Mouse (Mus musculus) heart, embryonic 11.5 days (tissue): ENCODE results near the gene Klhl24. TPM values are rescaled to one million over a fixed set of nuclear protein-coding genes. Genes with fewer than 3 reads are reported as not detected.
"Not testable (repeated sequence)": the region's sequence is repeated elsewhere in the genome, so short reads cannot be mapped to it uniquely, and the experiment has no call there.

Experiments used
- ATAC-seq: fragments of 200-750 bp; cut with Nextera tagmentation; replicated peaks from 2 replicates; pipeline ENCODE4 v1.8.0; 2017; ENCODE audit warnings: moderate library complexity; ENCODE audit not compliant: insufficient number of reproducible peaks, low FRiP score, low TSS enrichment
- H3K27ac ChIP-seq: fragments of 300-500 bp; sonication (generic); 2 replicates; pipeline ENCODE4 v1.5.1; 2014; ENCODE audit warnings: mild to moderate bottlenecking, low read depth, low read length
- H3K27me3 ChIP-seq: fragments of 300-500 bp; sonication (generic); 2 replicates; pipeline ENCODE4 v1.6.1; 2014; ENCODE audit warnings: mild to moderate bottlenecking, low read length, mixed read lengths; ENCODE audit not compliant: control insufficient read depth, insufficient read depth
- H3K36me3 ChIP-seq: fragments of 300-500 bp; sonication (generic); 2 replicates; pipeline ENCODE4 v1.6.1; 2014; ENCODE audit warnings: mild to moderate bottlenecking, low read length, moderate library complexity, mixed read lengths; ENCODE audit not compliant: control insufficient read depth, insufficient read depth
- H3K4me1 ChIP-seq: fragments of 300-500 bp; sonication (generic); 2 replicates; pipeline ENCODE4 v1.6.1; 2014; ENCODE audit warnings: low read length; ENCODE audit not compliant: control insufficient read depth, insufficient read depth
- H3K4me2 ChIP-seq: fragments of 300-500 bp; sonication (generic); 2 replicates; pipeline ENCODE4 v1.6.1; 2014; ENCODE audit warnings: mild to moderate bottlenecking, moderate library complexity
- H3K4me3 ChIP-seq: fragments of 300-500 bp; sonication (generic); 2 replicates; pipeline ENCODE4 v1.5.1; 2014; ENCODE audit warnings: low read depth, low read length
- H3K9ac ChIP-seq: fragments of 300-500 bp; sonication (generic); 2 replicates; pipeline ENCODE4 v1.6.1; 2014; ENCODE audit warnings: mild to moderate bottlenecking, low read depth, low read length, moderate library complexity
- H3K9me3 ChIP-seq: fragments of 300-500 bp; sonication (generic); replicated peaks from 2 replicates; pipeline ENCODE4 v1.6.1; 2016; ENCODE audit warnings: low read length; ENCODE audit not compliant: control insufficient read depth
- WGBS: fragments of 180-500 bp; shearing (Covaris S2); extraction: QIAGEN DNeasy Blood & Tissue Kit; methylation state at CpG from one replicate; pipeline ENCODE4 v1.1.7; 2014; ENCODE audit not compliant: insufficient replicate concordance; 5-methylcytosine and 5-hydroxymethylcytosine counted together
- polyA plus RNA-seq: library from polyadenylated mRNA; unstranded; fragments of >200 nt; fragmentation: Nextera tagmentation; extraction: Ambion mirVana; gene quantifications from 2 replicates; pipeline ENCODE4 v1.2.1, GENCODE M21; 2014

The Klhl24 gene
- polyA plus RNA-seq, 1 experiment from 2014 or later, result 31.5 TPM

DNA sequence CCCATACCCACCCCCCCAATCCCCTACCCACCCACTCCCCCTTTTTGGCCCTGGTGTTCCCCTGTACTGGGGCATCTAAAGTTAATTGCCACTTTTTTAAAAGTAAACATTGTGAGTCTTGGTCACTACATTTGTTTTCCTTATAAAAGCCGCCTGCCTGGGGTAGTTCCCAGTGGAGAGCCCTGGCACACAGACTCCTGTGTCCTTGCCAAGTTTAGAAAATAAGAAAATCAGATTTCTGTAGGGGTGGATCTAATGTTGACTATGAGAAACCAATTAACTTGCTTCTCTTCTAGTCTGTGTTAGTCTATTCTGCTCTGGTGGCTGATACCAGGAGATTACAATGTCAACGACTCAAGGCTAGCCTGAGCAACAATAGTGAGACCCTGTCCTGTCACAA is 15.3 kb downstream of the Klhl24 start:
- no peak overlapping the region for H3K4me3 ChIP-seq
- no peak overlapping the region for H3K9ac ChIP-seq
- peaks cover 28% of the 10 kb centered on the region for H3K36me3 ChIP-seq
- ATAC-seq, result no peak
- H3K4me1 ChIP-seq, result no peaks in the 10 kb centered on the region
- no peaks in the 10 kb centered on the region for H3K9me3 ChIP-seq
- H3K27ac ChIP-seq, result no peak overlapping the region
- no peak overlapping the region for H3K4me2 ChIP-seq
- H3K27me3 ChIP-seq, result no peaks in the 10 kb centered on the region
- 83% methylated on average over 2 of the region's 2 CpGs for WGBS

DNA sequence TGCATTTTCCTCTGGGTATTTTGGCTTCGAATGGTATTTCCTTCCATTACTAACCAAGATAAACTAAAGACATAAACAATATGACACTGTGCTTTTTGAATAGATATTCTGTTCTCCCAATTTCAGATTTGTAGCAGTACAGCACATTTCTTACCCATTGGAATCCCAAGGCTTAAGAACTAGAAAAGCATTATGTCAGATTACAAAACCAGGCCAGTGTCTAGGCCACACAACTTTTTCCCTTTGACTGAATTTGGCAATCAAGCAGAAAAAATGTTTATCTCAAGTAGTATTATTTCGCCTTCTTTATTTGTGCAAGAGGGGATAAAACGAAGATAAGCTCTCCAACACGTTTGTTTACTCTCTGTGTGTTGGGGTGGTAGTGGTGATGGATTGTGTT is 18.7 kb downstream of the Klhl24 start:
- H3K4me1 ChIP-seq, result no peaks in the 10 kb centered on the region
- no peak overlapping the region for H3K9ac ChIP-seq
- no peaks in the 10 kb centered on the region for H3K9me3 ChIP-seq
- H3K27ac ChIP-seq, result no peak overlapping the region
- no peak overlapping the region for H3K4me3 ChIP-seq
- no peak for ATAC-seq
- no peaks in the 10 kb centered on the region for H3K27me3 ChIP-seq
- H3K36me3 ChIP-seq, result peaks cover 18% of the 10 kb centered on the region
- H3K4me2 ChIP-seq, result no peak overlapping the region
- 64% methylated on average over 4 of the region's 4 CpGs for WGBS

DNA sequence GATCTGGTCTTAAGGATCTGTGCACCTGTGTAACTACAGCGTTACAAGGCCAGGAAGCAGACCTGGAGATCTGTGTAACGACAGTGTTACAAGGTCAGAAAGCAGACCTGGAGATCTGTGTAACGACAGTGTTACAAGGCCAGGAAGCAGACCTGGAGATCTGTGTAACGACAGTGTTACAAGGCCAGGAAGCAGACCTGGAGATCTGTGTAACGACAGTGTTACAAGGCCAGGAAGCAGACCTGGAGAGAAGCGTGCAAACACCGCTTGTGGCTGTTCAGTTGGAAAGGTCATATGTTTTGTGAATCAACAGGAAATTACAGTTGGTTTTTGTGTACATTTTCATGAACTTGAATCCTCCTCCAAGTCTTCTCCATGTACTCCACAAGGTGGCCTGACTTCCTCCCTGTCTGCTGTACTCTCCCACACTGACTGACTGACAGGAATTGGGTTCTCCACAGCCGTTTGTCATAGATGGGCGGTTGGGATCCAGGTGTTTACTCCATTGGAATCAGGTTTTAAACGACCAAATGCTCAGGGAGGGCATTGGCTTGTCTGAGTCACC is 29.1 kb downstream of the Klhl24 start:
- not testable (repeated sequence) for H3K4me3 ChIP-seq, H3K27ac ChIP-seq, H3K9me3 ChIP-seq, H3K27me3 ChIP-seq, H3K4me2 ChIP-seq, H3K9ac ChIP-seq, H3K4me1 ChIP-seq, ATAC-seq
- 72% methylated on average over 10 of the region's 10 CpGs for WGBS
- H3K36me3 ChIP-seq, result peaks cover 21% of the 10 kb centered on the region

DNA sequence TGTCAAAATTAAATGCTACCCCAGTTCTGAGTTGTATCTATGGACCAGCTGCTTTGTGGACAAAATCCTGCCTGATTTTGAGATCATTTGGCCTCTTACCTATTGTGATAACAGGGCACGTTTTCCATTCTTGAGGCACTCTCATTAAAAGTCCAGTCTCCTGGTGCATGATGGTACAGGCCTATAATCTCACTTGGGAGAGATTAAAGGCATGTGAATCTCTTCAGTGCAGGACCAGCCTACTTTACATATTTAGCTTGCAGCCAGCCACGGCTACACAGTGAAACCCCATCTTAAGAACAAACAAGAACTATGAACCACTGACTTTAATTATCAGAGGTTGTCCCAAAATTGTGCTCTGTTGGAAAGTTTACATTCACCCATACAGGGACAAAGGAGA is 33.1 kb downstream of the Klhl24 start:
- H3K4me1 ChIP-seq, result no peaks in the 10 kb centered on the region
- no peak overlapping the region for H3K4me2 ChIP-seq
- H3K36me3 ChIP-seq, result peaks cover 10% of the 10 kb centered on the region
- H3K4me3 ChIP-seq, result no peak overlapping the region
- no peaks in the 10 kb centered on the region for H3K27me3 ChIP-seq
- ATAC-seq, result no peak
- WGBS, result 51% methylated on average over 2 of the region's 2 CpGs
- H3K9me3 ChIP-seq, result no peaks in the 10 kb centered on the region
- H3K27ac ChIP-seq, result no peak overlapping the region
- H3K9ac ChIP-seq, result no peak overlapping the region

DNA sequence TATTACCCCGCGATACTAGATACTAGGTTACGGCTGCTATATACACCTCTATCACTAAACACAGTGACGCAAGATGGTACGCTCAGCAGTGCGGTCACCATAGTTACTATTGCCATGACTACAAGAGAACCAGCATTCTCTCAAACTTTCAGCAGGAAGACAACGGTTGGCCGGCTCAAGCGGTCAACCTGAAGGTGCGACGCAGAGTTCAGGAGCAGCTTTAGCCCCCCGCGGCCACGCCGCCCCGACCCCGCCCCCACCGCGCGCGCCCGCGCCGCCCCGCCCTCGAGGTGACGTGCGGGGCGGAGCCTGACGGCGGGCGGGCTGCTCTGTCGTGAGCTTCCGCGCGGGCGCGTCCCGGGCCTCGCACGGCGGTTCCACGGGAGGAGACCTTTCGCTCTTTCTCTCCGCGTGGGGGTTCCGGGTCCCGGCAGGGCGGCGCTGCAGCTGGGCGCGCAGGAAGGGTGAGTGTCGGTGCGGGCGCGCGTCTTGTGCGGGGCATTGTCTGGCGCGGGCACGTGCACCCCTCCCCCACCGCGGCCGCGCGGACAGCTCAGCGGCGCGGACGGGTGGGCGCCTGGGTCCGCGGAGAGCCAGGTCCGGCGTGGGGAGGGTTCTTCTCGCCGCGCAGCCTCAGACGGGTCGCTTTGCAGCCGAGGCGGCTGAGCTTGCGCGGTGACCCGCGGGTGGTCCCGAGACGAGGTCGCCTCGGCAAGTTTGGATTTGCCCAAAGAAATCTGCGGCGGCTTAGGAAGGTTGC is 43.6 kb downstream of the Klhl24 start, which contains the start of gene Yeats2:
Gene Yeats2, plus strand, starts transcription at position 292 of the 760 bp plus-strand sequence.
- peaks cover 4% of the 10 kb centered on the region; the same call in 1 of the 2 replicates for H3K4me1 ChIP-seq
- WGBS, result 1% methylated on average over 85 of the region's 92 CpGs
- H3K4me3 ChIP-seq, result peak within 1 kb of the TSS; percentile 83
- peak within 1 kb of the TSS; percentile 79 for H3K4me2 ChIP-seq
- no peaks in the 10 kb centered on the region for H3K9me3 ChIP-seq
- no peaks in the 10 kb centered on the region for H3K36me3 ChIP-seq
- H3K27ac ChIP-seq, result peak within 1 kb of the TSS; percentile 90
- peak; percentile 91 for ATAC-seq
- H3K9ac ChIP-seq, result peak within 1 kb of the TSS; percentile 91
- H3K27me3 ChIP-seq, result no peaks in the 10 kb centered on the region

DNA sequence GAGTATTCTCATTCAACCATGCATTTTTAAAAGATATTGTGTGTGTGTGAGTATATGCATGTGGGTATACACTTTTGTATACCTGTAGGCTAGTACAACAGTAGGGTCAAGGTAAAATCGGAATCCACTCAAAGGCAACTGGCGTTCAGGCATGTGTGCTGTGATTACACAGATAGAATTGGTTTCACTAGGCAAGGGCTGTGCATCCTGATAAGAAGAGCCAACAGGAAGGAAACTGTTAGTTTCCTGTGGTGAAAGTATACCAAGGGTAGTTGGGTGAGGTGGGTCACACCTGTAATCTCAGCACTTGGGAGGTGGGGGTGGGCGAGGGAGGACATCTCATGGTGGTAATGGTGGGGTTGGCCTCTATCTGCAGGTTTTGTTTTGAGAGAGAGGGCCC is 47.2 kb downstream of the Klhl24 start:
- Histone ChIP-seq H3K27ac (no peak overlapping the region), H3K27me3 (no peaks in the 10 kb centered on the region), H3K36me3 (no peaks in the 10 kb centered on the region), H3K9me3 (no peaks in the 10 kb centered on the region), H3K9ac (no peak overlapping the region), H3K4me2 (no peak overlapping the region), H3K4me3 (no peak overlapping the region), H3K4me1 (peaks cover 4% of the 10 kb centered on the region; the same call in 1 of the 2 replicates)
- WGBS, result 83% methylated on average over 3 of the region's 3 CpGs
- no peak for ATAC-seq

DNA sequence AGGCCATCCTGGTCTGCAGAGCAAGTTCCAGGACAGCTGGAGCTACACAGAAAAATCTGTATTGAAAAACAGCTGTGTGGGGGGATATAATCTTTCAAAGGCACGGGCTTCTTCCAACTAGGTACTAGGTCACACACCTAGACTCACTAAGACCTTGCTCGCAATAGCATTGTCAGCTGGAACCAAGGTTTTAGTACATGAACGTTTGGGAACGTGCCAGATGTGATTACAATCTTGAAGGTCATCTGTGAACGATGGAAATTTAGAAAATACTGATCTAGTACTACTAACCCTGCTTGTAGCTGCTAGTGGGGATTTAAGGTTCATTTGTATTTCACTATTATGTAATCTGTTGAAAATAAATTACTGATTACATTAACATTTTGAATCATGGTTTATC is 54.6 kb downstream of the Klhl24 start:
- peaks cover 7% of the 10 kb centered on the region; the same call in 1 of the 2 replicates for H3K36me3 ChIP-seq
- H3K27ac ChIP-seq, result no peak overlapping the region
- 82% methylated on average over 5 of the region's 5 CpGs for WGBS
- no peak for ATAC-seq
- no peaks in the 10 kb centered on the region for H3K4me1 ChIP-seq
- no peaks in the 10 kb centered on the region for H3K9me3 ChIP-seq
- H3K4me2 ChIP-seq, result no peak overlapping the region
- H3K27me3 ChIP-seq, result no peaks in the 10 kb centered on the region
- H3K4me3 ChIP-seq, result no peak overlapping the region
- no peak overlapping the region for H3K9ac ChIP-seq

DNA sequence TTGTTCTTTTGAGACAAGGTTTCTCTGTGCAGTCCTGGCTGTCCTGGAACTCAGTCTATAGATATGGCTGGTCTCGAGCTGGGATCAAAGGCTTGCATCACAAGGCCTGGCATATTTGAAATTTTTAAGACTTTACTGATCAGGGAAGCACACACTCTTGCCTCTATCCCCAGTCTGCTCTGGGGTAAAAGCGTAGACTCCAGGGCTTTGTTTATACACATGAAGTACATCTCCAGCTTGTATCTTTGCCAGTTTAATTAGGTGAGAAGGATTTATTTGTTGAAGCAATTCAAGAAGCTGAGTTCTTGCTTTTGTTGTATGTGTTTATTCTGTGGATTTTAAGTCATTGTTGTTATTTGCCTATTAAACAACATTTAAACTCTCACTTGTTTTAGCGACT is 56.4 kb downstream of the Klhl24 start:
- no peak for ATAC-seq
- H3K4me3 ChIP-seq, result no peak overlapping the region
- 61% methylated on average over 3 of the region's 3 CpGs for WGBS

DNA sequence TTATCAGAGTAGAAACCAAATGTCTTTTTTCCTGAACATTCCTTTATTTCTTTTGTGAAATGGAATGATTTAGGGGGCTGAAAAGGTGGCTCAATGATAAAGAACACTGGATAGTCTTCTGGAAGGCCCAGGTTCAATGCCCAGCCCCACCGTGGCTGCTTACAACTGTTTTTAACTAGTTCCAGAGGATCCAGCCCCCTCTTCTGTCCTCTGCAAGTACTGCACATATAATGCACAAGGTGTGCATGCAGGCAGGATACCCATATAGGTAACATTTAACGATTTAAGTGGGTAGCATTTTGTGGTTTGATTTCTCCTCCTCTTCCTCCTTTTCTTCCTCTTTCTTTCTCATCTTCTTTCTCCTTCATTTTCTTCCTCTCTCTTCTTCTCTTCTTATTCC is 62.8 kb downstream of the Klhl24 start:
- 89% methylated on average over 2 of the region's 2 CpGs for WGBS
- no peak overlapping the region for H3K4me2 ChIP-seq
- H3K27ac ChIP-seq, result no peak overlapping the region
- no peaks in the 10 kb centered on the region for H3K9me3 ChIP-seq
- H3K9ac ChIP-seq, result no peak overlapping the region
- H3K36me3 ChIP-seq, result peaks cover 53% of the 10 kb centered on the region
- H3K4me1 ChIP-seq, result no peaks in the 10 kb centered on the region
- no peak overlapping the region for H3K4me3 ChIP-seq
- ATAC-seq, result no peak
- no peaks in the 10 kb centered on the region for H3K27me3 ChIP-seq

More for the DNA sequence above, 56.4 kb downstream of the Klhl24 start:
- H3K4me1 ChIP-seq, result no peaks in the 10 kb centered on the region
- no peaks in the 10 kb centered on the region for H3K9me3 ChIP-seq
- H3K9ac ChIP-seq, result no peak overlapping the region
- H3K36me3 ChIP-seq, result peaks cover 16% of the 10 kb centered on the region
- H3K27me3 ChIP-seq, result no peaks in the 10 kb centered on the region
- no peak overlapping the region for H3K4me2 ChIP-seq
- no peak overlapping the region for H3K27ac ChIP-seq
